ENCODE assay signal across 19 mouse cellular contexts in genomic region chr9:95522561-95522960, GRCm38 (mm10). TPM values are rescaled to one million over a fixed set of nuclear protein-coding genes. Genes with fewer than 3 reads are reported as not detected.
"Had no signal": no experiment of that assay in that cellular context is flagged by ENCODE, and none has a peak within 500 bp of the region (broad histone marks: within the 10 kb centered on the region; RNA-seq: fewer than 3 reads in every experiment).

No protein-coding gene starts in this region.

- H3K9me3 ChIP-seq: midbrain, embryonic 10.5 days; midbrain, embryonic 12.5 days; neural tube, embryonic 13.5 days; neural tube, embryonic 15.5 days had no signal

- DNase-seq: lung, adult 18-20 months; lung, embryonic 14.5 days; lung, postnatal 10 days; lung, postnatal 4 days; midbrain, embryonic 14.5 days; retina, postnatal 1 day; right cerebral cortex, adult 18-20 months; right cerebral cortex, postnatal 25 days; right cerebral cortex, postnatal 4 days; spleen, adult 18-20 months; thymus, adult 2 months; thymus, postnatal 25 days; thymus, postnatal 4 days had no signal

- H3K4me1 ChIP-seq: midbrain, embryonic 10.5 days; midbrain, embryonic 12.5 days; neural tube, embryonic 13.5 days; neural tube, embryonic 15.5 days had no signal

- ATAC-seq: midbrain, embryonic 16.5 days had no signal

- H3K4me3 ChIP-seq: midbrain, embryonic 10.5 days; midbrain, embryonic 12.5 days; myocyte; neural tube, embryonic 13.5 days; neural tube, embryonic 15.5 days had no signal

- H3K27me3 ChIP-seq: midbrain, embryonic 12.5 days; neural tube, embryonic 13.5 days; neural tube, embryonic 15.5 days had no signal

- H3K36me3 ChIP-seq: midbrain, embryonic 10.5 days; midbrain, embryonic 12.5 days; neural tube, embryonic 13.5 days; neural tube, embryonic 15.5 days had no signal

- H3K9ac ChIP-seq: lung, embryonic 14.5 days; midbrain, embryonic 12.5 days; neural tube, embryonic 13.5 days; neural tube, embryonic 15.5 days had no signal

- H3K27ac ChIP-seq: midbrain, embryonic 10.5 days; midbrain, embryonic 12.5 days; neural tube, embryonic 13.5 days; neural tube, embryonic 15.5 days had no signal

RNA-seq across cellular contexts. Expression of gene Paqr9, which starts 36.9 kb away (rescaled TPM):
- polyA plus RNA-seq: lung, embryonic 14.5 days had no signal
